29 mouse cellular contexts compared by ENCODE assay signal in the genomic region with DNA sequence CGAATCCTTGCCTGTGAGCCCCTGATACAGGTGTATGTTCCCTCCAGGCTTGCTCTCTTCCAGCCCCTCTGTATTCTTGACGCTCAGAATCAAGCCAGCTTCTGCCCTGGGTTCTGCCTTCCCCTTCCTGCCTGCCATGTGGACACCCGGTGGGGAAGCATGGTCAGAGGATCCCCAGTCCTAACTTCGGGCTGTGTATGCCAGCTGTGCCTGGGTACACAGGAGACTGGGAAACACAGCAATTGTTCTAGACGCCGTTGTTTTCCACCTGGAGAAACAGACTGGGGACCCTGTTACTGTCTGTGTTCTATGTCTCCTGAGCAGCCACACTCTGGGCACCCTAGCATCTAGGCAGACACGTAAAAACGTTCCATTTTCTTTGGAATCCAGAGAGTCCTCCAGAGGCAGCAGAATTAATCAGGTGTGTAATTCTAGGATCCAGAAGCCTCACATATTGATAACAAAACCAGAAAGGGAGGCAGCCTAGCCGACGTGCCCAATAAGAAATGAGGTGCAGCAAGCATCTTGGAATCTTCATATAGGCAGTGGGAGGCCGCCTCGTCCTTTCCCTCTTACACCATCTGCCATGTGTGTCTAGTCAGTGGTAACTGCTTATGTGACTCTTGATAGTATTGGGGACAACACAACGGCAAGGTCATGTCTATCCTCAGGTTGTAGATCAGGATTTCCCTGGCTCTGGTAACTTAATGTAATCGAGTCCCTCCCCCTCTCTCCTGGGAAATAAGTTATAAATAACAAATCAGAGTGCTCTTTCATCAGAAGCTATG. TPM values are rescaled to one million over a fixed set of nuclear protein-coding genes. Genes with fewer than 3 reads are reported as not detected.
DNase-seq lines count a peak whose midpoint lies in the region; ATAC-seq lines count a peak whose summit lies in the region.
"Had no signal": no experiment of that assay in that cellular context is flagged by ENCODE, and none has a peak within 500 bp of the region (broad histone marks: within the 10 kb centered on the region; RNA-seq: fewer than 3 reads in every experiment).

No protein-coding gene starts in this region.

- H3K4me1 ChIP-seq in midbrain, embryonic 16.5 days (ENCODE audit: control insufficient read depth, insufficient read depth, low read length) = no peaks in the 10 kb centered on the region
- H3K4me1 ChIP-seq in midbrain, embryonic 13.5 days (replicated peaks) = peaks cover 7% of the 10 kb centered on the region; the same call in 1 of the 2 replicates
- H3K4me1 ChIP-seq: forebrain, embryonic 13.5 days had no signal

- H3K9me3 ChIP-seq in midbrain, embryonic 16.5 days (replicated peaks; ENCODE audit: control insufficient read depth, low read length, poor library complexity, severe bottlenecking) = no peaks in the 10 kb centered on the region
- no peaks in the 10 kb centered on the region for H3K9me3 ChIP-seq in midbrain, embryonic 13.5 days
- H3K9me3 ChIP-seq: forebrain, embryonic 10.5 days; forebrain, embryonic 13.5 days; hindbrain, embryonic 13.5 days had no signal

- 73% methylated on average over 14 of the region's 14 CpGs for WGBS in midbrain, embryonic 16.5 days
- 84% methylated on average over 14 of the region's 14 CpGs for WGBS in midbrain, embryonic 13.5 days

- no peak overlapping the region; the same call in 1 of the 2 replicates for H3K27ac ChIP-seq in midbrain, embryonic 16.5 days (ENCODE audit: low read length)
- no peak overlapping the region for H3K27ac ChIP-seq in midbrain, embryonic 13.5 days
- H3K27ac ChIP-seq: forebrain, embryonic 13.5 days; hindbrain, embryonic 13.5 days had no signal

- intact Hi-C loops in left cerebral cortex, postnatal 25 days (cut with DNase I) = no loop called here

- no peak overlapping the region for H3K4me2 ChIP-seq in midbrain, embryonic 16.5 days (ENCODE audit: low read length)
- H3K4me2 ChIP-seq in midbrain, embryonic 13.5 days (replicated peaks) = no peak overlapping the region
- H3K4me2 ChIP-seq: forebrain, embryonic 13.5 days; heart, embryonic 11.5 days; hindbrain, embryonic 13.5 days had no signal

- no peaks in the 10 kb centered on the region for H3K36me3 ChIP-seq in midbrain, embryonic 16.5 days (ENCODE audit: control insufficient read depth, insufficient read depth, low read length)
- H3K36me3 ChIP-seq in midbrain, embryonic 13.5 days = no peaks in the 10 kb centered on the region
- H3K36me3 ChIP-seq: forebrain, embryonic 10.5 days; hindbrain, embryonic 13.5 days had no signal

- no peak overlapping the region for H3K4me3 ChIP-seq in midbrain, embryonic 16.5 days (ENCODE audit: low read depth, low read length)
- H3K4me3 ChIP-seq in midbrain, embryonic 13.5 days (replicated peaks) = no peak overlapping the region
- H3K4me3 ChIP-seq: forebrain, embryonic 10.5 days; forebrain, embryonic 13.5 days; hindbrain, embryonic 13.5 days had no signal

- peak; percentile 86 for ATAC-seq in frontal cortex, adult (ENCODE audit: low TSS enrichment)
- 0 out of 2 replicates have a peak, but pooled peaks have one; percentile 42 for ATAC-seq in midbrain, embryonic 16.5 days
- ATAC-seq in midbrain, embryonic 13.5 days = no peak
- ATAC-seq: activated CD4-positive, CD25-positive, alpha-beta regulatory T cell, adult 4 months; forebrain, embryonic 13.5 days; forebrain, embryonic 16.5 days; hindbrain, embryonic 16.5 days; inflammation-experienced regulatory T-cells, adult 6 months had no signal

- H3K9ac ChIP-seq in midbrain, embryonic 16.5 days (ENCODE audit: low read depth, low read length) = no peak overlapping the region
- H3K9ac ChIP-seq in midbrain, embryonic 13.5 days (replicated peaks) = no peak overlapping the region
- H3K9ac ChIP-seq: forebrain, embryonic 13.5 days; hindbrain, embryonic 13.5 days had no signal

- DNase-seq in frontal cortex, postnatal 14 days (ENCODE audit: low spot score in 2 of 2) = no peak
- DNase-seq in left cerebral cortex, postnatal 25 days (ENCODE audit: low spot score in 2 of 2) = peak; percentile 14 to 49
- no peak for DNase-seq in left cerebral cortex, adult 18-20 months (ENCODE audit: low spot score in 2 of 2)
- DNase-seq: adrenal gland, adult 8-10 months; adrenal gland, postnatal 25 days; cerebellum, adult 18-20 months; cerebellum, adult 9-10 months; cerebellum, postnatal 14 days; gastrocnemius, postnatal 25 days had no signal

- H3K27me3 ChIP-seq in midbrain, embryonic 16.5 days (ENCODE audit: control insufficient read depth, insufficient read depth, low read depth, low read length) = peaks cover 8% of the 10 kb centered on the region
- peaks cover 75% of the 10 kb centered on the region for H3K27me3 ChIP-seq in midbrain, embryonic 13.5 days
- H3K27me3 ChIP-seq: forebrain, embryonic 13.5 days had no signal

RNA-seq across cellular contexts. Expression of a gene that starts 6.4 kb away (rescaled TPM):
- total RNA-seq in left cerebral cortex, postnatal 25 days (2021) = 1 to 10 TPM; 1.5 to 1.8 TPM
- total RNA-seq in left cerebral cortex, adult 18-20 months (2021) = 1 to 10 TPM; 2.2 to 4.9 TPM
- 0.12 and 0.33 TPM in 2 replicates for polyA plus RNA-seq in midbrain, embryonic 16.5 days (2015; fragmentation: Nextera tagmentation; extraction: Ambion mirVana)
- polyA plus RNA-seq in midbrain, embryonic 13.5 days (2015; fragmentation: Nextera tagmentation; extraction: Ambion mirVana) = not detected in 2 replicates
- total RNA-seq: adrenal gland, adult 8-10 months; adrenal gland, postnatal 25 days; ES-E14; gastrocnemius, adult 8-10 months; gastrocnemius, postnatal 25 days; hematopoietic stem cell, adult 5-6 weeks had no signal
- polyA plus RNA-seq: activated CD4-positive, CD25-positive, alpha-beta regulatory T cell, adult 4 months; embryonic facial prominence, embryonic 11.5 days; forebrain, embryonic 10.5 days; forebrain, embryonic 16.5 days; gonadal fat pad, adult 2 months; heart, embryonic 11.5 days; hindbrain, embryonic 13.5 days; inflammation-experienced regulatory T-cells, adult 6 months had no signal

RNA-seq across cellular contexts. Expression of a gene that starts 56.6 kb away (rescaled TPM):
- 1 to 10 TPM in 1 of 2 experiments, under 1 TPM in 1; 0.48 to 1.1 TPM for total RNA-seq in left cerebral cortex, postnatal 25 days (2021)
- total RNA-seq in left cerebral cortex, adult 18-20 months (2021) = 1 to 10 TPM; 1.1 to 1.3 TPM
- polyA plus RNA-seq in midbrain, embryonic 16.5 days (2015; fragmentation: Nextera tagmentation; extraction: Ambion mirVana) = 0.95 and 1.0 TPM in 2 replicates
- polyA plus RNA-seq in midbrain, embryonic 13.5 days (2015; fragmentation: Nextera tagmentation; extraction: Ambion mirVana) = 0.41 and 0.63 TPM in 2 replicates
- total RNA-seq: adrenal gland, adult 8-10 months; adrenal gland, postnatal 25 days; gastrocnemius, adult 8-10 months; gastrocnemius, postnatal 25 days; heart, adult 8-10 months; heart, postnatal 25 days; hematopoietic stem cell, adult 5-6 weeks had no signal
- polyA plus RNA-seq: activated CD4-positive, CD25-positive, alpha-beta regulatory T cell, adult 4 months; forebrain, embryonic 10.5 days; heart, embryonic 14.5 days; heart, postnatal 0 days; inflammation-experienced regulatory T-cells, adult 6 months had no signal

Comparison
In these comparisons a context has a peak if more than half of its experiments do, and no peak if none do; other contexts are left out.
1. DNase-seq: peak in left cerebral cortex, postnatal 25 days (2 of 2); none in frontal cortex, postnatal 14 days (0 of 2) and left cerebral cortex, adult 18-20 months (0 of 2).